Mouse (Mus musculus): ENCODE results near the gene Gpi1. TPM values are rescaled to one million over a fixed set of nuclear protein-coding genes. Genes with fewer than 3 reads are reported as not detected.
"Not testable (repeated sequence)": the region's sequence is repeated elsewhere in the genome, so short reads cannot be mapped to it uniquely, and the experiment has no call there.

Gpi1 gene
- polyA plus RNA-seq, 1 experiment from 2014 or later: 421 TPM

DNA sequence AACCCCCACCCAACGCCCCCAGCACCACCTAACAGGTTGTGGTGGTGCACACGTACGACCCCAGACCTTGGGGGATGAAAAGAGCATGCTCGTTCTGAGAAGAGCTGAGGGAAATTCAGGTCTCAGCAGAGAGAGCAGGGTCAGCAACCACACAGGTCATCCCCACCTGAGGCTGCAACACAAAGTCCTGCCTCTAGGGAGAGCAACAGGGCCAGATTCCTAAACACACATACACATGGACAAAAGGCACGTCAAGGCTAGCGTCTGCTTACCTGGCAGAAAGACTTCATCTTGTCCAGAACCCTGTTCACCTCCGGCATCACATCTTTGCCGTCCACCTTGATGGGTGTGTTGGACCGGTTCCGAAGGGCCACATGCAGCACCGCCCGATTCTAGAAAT lies 3.3 kb downstream of the Gpi1 start:
- H3K4me1 ChIP-seq (replicated peaks): peaks cover 28% of the 10 kb centered on the region
- H3K4me3 ChIP-seq (replicated peaks): no peak overlapping the region
- no peak overlapping the region for H3K9ac ChIP-seq
- H3K27me3 ChIP-seq (replicated peaks): no peaks in the 10 kb centered on the region
- no peaks in the 10 kb centered on the region for H3K9me3 ChIP-seq
- peaks cover 33% of the 10 kb centered on the region for H3K36me3 ChIP-seq
- 86% methylated on average over 12 of the region's 12 CpGs for WGBS
- ATAC-seq: no peak
- H3K27ac ChIP-seq: no peak overlapping the region
- H3K4me2 ChIP-seq (replicated peaks): peak overlapping the region; percentile 79

DNA sequence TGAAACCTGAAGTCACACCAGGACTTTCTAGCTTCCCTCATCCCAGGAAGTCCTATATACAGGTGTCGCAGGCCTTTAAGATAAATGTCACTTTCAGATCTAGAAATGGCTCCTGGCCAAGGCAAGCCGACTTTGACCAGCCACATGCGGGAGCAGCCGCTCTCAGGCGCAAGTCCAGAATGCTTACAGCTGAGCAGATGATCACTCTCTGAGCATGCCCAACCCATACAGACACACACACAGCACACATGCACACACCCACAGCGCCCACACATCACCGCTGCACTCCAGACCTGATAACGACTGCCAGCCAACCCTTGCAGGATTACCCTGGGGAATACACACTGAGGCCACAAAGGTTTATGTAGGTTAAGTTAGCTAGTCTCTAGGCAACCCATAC lies 4.0 kb downstream of the Gpi1 start:
- peak; percentile 26 for ATAC-seq
- Histone ChIP-seq H3K4me3 (replicated peaks) (no peak overlapping the region; the same call in 1 of the 2 replicates), H3K4me2 (replicated peaks) (peak overlapping the region; percentile 79), H3K9me3 (no peaks in the 10 kb centered on the region), H3K27ac (no peak overlapping the region), H3K4me1 (replicated peaks) (peaks cover 28% of the 10 kb centered on the region), H3K9ac (no peak overlapping the region), H3K27me3 (replicated peaks) (no peaks in the 10 kb centered on the region), H3K36me3 (peaks cover 39% of the 10 kb centered on the region)
- 58% methylated on average over 8 of the region's 8 CpGs for WGBS

DNA sequence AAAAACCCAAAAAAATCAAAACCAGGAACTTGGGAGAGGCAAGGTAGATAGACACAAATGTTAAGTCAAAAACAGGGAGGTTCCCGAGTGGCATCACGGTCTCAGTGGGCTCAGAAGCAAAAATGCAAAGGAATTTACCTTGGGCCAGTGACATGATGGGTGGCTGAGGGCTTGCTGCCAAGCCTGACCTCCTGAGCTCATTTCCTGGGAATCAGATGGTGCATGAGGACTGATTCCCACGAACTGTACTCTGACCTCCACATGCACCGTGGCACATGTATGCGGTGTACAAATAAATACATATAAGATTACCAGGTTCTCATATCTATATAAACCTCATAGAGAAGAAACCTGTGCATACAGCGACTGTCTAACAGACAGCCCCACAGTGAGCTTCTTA lies 5.8 kb downstream of the Gpi1 start:
- 93% methylated on average over 6 of the region's 6 CpGs for WGBS
- no peaks in the 10 kb centered on the region for H3K9me3 ChIP-seq
- H3K36me3 ChIP-seq: peaks cover 52% of the 10 kb centered on the region
- H3K4me1 ChIP-seq (replicated peaks): peaks cover 25% of the 10 kb centered on the region
- no peak overlapping the region for H3K9ac ChIP-seq
- no peak overlapping the region for H3K4me3 ChIP-seq (replicated peaks)
- no peak for ATAC-seq
- H3K27ac ChIP-seq: no peak overlapping the region
- no peak overlapping the region for H3K4me2 ChIP-seq (replicated peaks)
- H3K27me3 ChIP-seq (replicated peaks): no peaks in the 10 kb centered on the region

DNA sequence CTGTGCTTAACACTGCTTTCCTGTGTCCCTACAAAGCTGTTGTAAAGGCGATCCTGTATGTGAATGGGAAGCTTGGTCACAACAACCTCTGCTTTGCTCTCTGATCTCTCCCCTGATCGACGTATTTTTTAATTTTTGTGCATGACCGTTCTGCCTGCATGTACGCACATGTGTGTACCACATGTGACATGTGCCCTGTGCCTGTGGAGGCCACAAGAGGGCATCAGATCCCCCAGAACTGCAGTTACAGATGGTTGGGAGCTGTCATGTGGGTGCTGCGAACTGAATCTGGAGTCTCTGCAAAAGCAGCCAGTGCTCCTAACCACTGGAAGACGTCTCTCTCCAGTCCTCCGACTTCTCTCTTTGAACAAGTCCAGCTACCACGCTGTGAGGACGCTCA lies 7.8 kb downstream of the Gpi1 start:
- Histone ChIP-seq H3K4me1 (replicated peaks) (peaks cover 17% of the 10 kb centered on the region), H3K4me3 (replicated peaks) (no peak overlapping the region), H3K4me2 (replicated peaks) (no peak overlapping the region), H3K9ac (no peak overlapping the region), H3K9me3 (no peaks in the 10 kb centered on the region), H3K27me3 (replicated peaks) (no peaks in the 10 kb centered on the region), H3K36me3 (peaks cover 67% of the 10 kb centered on the region), H3K27ac (no peak overlapping the region)
- WGBS: 96% methylated on average over 10 of the region's 10 CpGs
- ATAC-seq: no peak

DNA sequence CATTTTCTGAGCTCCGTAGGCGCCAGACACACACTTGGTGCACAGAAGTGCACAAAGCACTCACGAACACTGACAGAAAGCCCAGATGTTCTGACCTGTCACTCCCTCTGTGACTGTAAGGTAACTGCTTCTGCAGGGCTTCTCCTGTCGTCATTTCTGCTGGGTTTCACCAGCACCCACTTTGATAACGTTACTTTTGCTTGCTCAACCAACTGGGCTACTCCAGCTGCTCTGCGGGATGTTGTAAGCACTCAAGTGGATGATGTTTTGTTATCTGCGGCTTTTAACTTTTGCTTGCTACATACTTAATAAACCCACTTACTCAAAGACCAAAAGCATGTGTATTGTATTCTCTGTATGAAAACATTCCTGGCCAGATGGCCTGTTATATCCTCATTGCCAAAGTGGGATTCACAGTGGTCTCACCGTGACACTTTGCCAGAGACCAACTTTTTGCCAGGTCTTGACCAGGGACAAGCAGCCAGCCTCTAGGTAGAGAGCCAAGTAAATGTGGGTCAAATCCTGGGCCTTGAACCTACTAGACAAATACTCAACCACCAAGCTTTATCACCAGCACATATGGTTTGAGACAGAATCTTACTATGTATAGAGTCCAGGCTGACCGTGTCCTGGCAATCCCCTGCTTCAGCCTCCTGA lies 8.4 kb downstream of the Gpi1 start:
- H3K9me3 ChIP-seq: no peaks in the 10 kb centered on the region
- H3K27me3 ChIP-seq (replicated peaks): no peaks in the 10 kb centered on the region
- 92% methylated on average over 9 of the region's 9 CpGs for WGBS
- H3K36me3 ChIP-seq: peaks cover 71% of the 10 kb centered on the region
- H3K4me2 ChIP-seq (replicated peaks): no peak overlapping the region
- H3K9ac ChIP-seq: no peak overlapping the region
- ATAC-seq: no peak
- no peak overlapping the region for H3K4me3 ChIP-seq (replicated peaks)
- no peak overlapping the region for H3K27ac ChIP-seq
- peaks cover 12% of the 10 kb centered on the region for H3K4me1 ChIP-seq (replicated peaks)

DNA sequence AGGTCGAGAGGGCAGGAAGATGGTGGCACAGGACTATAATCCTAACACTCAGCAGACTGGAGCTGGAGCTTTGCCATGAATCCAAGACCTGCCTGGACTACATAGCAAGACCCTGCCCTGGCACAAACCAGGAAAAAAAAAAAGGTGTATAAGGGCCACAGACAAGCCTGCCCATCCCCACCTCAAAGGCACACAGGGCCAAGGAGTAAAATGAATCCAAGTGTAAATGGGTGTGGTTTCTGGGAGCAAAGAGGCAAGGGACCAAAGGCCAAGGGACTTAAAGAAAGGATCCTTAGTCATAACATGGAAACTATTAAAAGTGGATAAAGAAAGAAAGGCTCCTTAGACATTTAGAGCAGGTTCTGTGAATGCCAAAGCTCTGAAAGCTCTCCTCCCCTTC lies 11.6 kb downstream of the Gpi1 start:
- ATAC-seq: 0 out of 2 replicates have a peak, but pooled peaks have one; percentile 32

DNA sequence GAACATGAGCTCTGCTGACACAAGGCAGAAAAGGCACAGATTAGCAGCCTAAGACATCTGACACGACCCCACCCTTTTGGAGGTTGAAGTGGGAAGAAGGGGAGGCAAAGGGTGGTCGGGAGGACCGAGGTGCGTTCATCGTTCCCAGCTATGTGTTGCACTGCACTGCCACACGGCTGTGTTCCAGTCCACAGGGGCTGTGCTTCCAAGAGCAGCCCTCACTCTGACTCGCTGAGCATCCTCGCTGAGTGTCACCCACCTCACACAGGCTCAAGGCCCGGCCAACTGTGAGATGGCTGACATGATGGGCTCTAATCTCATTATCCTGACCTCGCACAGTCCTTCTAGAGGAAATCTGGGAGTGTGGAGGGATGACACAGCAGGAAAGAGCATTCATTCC lies 13.7 kb downstream of the Gpi1 start:
- Histone ChIP-seq H3K27ac (no peak overlapping the region), H3K36me3 (peaks cover 78% of the 10 kb centered on the region)
- 91% methylated on average over 10 of the region's 10 CpGs for WGBS

More for the DNA sequence above, 11.6 kb downstream of the Gpi1 start:
- Histone ChIP-seq H3K27me3 (replicated peaks) (no peaks in the 10 kb centered on the region), H3K4me2 (replicated peaks) (no peak overlapping the region), H3K27ac (no peak overlapping the region), H3K9me3 (no peaks in the 10 kb centered on the region), H3K4me3 (replicated peaks) (no peak overlapping the region), H3K4me1 (replicated peaks) (0 out of 2 replicates have a peak, but pooled peaks cover 4% of the 10 kb centered on the region), H3K36me3 (peaks cover 81% of the 10 kb centered on the region), H3K9ac (no peak overlapping the region)
- 61% methylated on average over 1 of the region's 1 CpGs for WGBS

DNA sequence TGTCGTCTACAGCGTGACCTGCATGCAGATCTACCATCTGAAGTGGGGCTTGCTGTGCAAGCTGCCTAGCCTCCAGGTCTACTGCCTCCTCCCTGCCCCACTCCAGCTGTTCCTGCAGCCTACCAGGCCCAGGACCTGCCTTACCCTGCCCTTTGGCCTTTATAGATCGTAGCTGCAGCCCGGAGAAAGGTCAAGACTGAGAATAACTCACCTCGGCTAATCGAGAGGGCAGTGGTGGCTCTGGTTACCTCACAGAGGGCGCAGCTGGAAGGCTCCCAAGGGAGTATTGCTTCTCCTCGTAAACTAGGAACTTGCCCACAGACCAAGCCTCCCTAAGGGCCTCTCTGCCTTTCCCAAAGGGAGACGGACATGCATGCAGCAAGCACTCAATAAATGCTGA lies 14.7 kb downstream of the Gpi1 start:
- WGBS: 83% methylated on average over 9 of the region's 9 CpGs
- H3K4me2 ChIP-seq (replicated peaks): no peak overlapping the region
- H3K36me3 ChIP-seq: peaks cover 80% of the 10 kb centered on the region
- no peaks in the 10 kb centered on the region for H3K27me3 ChIP-seq (replicated peaks)
- H3K4me1 ChIP-seq (replicated peaks): 0 out of 2 replicates have a peak, but pooled peaks cover 4% of the 10 kb centered on the region
- no peak overlapping the region for H3K9ac ChIP-seq
- no peaks in the 10 kb centered on the region for H3K9me3 ChIP-seq
- no peak overlapping the region for H3K27ac ChIP-seq
- 0 out of 2 replicates have a peak, but pooled peaks have one; percentile 6 for ATAC-seq
- no peak overlapping the region for H3K4me3 ChIP-seq (replicated peaks)

More for the DNA sequence above, 13.7 kb downstream of the Gpi1 start:
- H3K4me1 ChIP-seq (replicated peaks): 0 out of 2 replicates have a peak, but pooled peaks cover 4% of the 10 kb centered on the region
- H3K27me3 ChIP-seq (replicated peaks): no peaks in the 10 kb centered on the region
- H3K9me3 ChIP-seq: no peaks in the 10 kb centered on the region
- H3K9ac ChIP-seq: no peak overlapping the region
- H3K4me3 ChIP-seq (replicated peaks): no peak overlapping the region
- no peak overlapping the region for H3K4me2 ChIP-seq (replicated peaks)
- no peak for ATAC-seq

DNA sequence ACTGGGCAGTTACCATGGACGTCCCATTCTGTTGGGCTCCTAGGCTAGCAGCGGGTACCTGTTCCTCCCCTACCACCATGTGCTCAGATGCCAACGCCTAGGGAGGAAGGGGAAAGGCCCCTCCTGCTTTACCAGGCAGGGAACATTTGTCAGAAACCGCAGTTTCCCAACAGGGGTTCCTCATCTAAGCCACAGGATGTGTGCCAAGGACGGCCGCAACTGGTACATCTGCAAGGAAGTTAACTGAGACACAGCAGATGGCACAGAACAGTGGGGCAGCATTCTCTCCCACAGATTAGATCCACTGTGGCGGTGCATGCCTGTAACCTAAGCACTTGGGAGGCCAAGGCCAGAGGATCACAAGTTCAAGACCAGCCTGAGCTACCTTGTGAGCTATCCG lies 15.5 kb downstream of the Gpi1 start:
- no peak overlapping the region for H3K9ac ChIP-seq
- H3K9me3 ChIP-seq: no peaks in the 10 kb centered on the region
- ATAC-seq: no peak
- no peak overlapping the region for H3K4me3 ChIP-seq (replicated peaks)
- no peaks in the 10 kb centered on the region for H3K27me3 ChIP-seq (replicated peaks)
- H3K36me3 ChIP-seq: peaks cover 80% of the 10 kb centered on the region
- 91% methylated on average over 8 of the region's 8 CpGs for WGBS
- no peak overlapping the region for H3K27ac ChIP-seq
- 0 out of 2 replicates have a peak, but pooled peaks cover 4% of the 10 kb centered on the region for H3K4me1 ChIP-seq (replicated peaks)
- H3K4me2 ChIP-seq (replicated peaks): no peak overlapping the region

DNA sequence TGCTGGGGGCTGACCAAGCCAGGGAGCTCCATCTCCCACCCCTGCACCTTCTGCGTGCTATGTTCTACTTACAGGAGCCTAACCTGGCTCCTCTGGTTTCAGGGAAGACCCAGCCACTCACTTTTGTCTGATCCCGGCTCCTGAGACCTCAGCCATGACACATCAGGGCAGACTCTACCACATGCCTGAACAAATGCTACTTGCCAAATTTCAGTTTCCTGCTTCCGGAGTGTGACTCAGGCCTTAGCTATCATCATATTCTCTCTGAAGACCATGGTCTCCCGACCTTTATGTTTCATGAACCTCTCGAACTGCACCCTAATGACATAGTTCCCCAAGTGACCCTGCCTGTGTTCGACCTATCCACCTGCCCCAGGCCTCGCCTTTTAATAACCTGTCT lies 16.9 kb downstream of the Gpi1 start:
- ATAC-seq: no peak
- Histone ChIP-seq H3K27ac (no peak overlapping the region), H3K36me3 (peaks cover 78% of the 10 kb centered on the region), H3K27me3 (replicated peaks) (no peaks in the 10 kb centered on the region), H3K9me3 (no peaks in the 10 kb centered on the region), H3K9ac (no peak overlapping the region), H3K4me3 (replicated peaks) (no peak overlapping the region), H3K4me2 (replicated peaks) (no peak overlapping the region), H3K4me1 (replicated peaks) (no peaks in the 10 kb centered on the region)
- 91% methylated on average over 7 of the region's 7 CpGs for WGBS

DNA sequence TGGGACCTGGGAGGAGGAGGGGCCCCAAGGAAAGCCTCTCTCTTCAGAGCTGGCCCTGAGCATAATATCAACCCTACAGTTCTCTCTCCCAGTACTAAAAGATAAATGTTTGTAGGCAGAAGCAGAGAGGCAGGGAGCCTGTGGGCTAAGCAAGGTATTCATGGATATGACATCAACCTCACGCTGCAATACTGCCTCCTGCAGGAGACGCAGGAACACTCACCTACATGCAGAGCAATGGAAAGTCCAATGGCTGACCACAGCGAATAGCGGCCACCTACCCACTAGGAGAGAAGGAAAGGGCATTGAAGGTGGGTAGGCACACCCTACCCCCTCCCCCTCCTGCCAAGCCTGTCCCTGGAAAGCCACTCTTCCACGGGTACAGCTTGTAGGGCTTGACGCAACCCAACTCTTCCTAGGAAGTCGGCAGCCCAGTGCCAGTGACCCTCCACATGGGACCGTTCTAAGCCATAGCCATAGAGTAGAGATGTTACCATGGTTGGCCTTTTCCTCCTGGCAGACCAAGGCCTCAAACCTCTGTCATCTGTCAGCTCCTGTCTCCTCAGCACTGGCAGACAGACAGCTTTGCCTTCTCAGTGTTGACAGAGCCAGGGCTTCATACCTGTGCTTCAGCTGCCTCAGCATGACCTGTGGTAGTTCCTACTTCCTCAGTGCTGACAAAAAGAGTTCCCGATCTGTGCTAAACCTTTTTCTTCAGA lies 21.9 kb downstream of the Gpi1 start:
- H3K27ac ChIP-seq: no peak overlapping the region
- no peaks in the 10 kb centered on the region for H3K4me1 ChIP-seq (replicated peaks)
- no peaks in the 10 kb centered on the region for H3K27me3 ChIP-seq (replicated peaks)
- no peak overlapping the region for H3K9ac ChIP-seq
- no peaks in the 10 kb centered on the region for H3K9me3 ChIP-seq
- H3K4me3 ChIP-seq (replicated peaks): no peak overlapping the region
- H3K36me3 ChIP-seq: peaks cover 77% of the 10 kb centered on the region
- no peak overlapping the region for H3K4me2 ChIP-seq (replicated peaks)
- no peak for ATAC-seq
- WGBS: 91% methylated on average over 9 of the region's 9 CpGs

DNA sequence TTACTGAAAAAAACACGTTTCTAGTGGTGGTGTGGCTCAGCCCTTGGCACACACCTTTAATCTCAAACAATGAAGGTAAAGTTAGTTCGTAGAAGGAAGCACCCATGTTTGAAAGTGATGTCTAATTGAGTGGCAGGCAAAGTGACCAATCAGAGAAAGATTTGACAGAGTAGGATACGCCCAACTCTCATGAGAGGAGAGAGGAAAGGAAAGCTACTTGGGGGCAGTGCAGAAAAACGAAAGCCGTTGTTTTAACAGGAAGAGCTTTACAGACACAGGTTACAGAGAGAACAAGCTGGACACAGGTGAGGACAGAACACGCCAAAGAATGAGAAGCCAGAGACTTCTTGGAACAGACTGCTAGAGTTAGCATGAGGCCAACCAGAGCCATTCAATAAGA lies 23.8 kb downstream of the Gpi1 start:
- no peak overlapping the region for H3K9ac ChIP-seq
- H3K4me3 ChIP-seq (replicated peaks): no peak overlapping the region
- no peaks in the 10 kb centered on the region for H3K27me3 ChIP-seq (replicated peaks)
- peaks cover 78% of the 10 kb centered on the region for H3K36me3 ChIP-seq
- H3K4me1 ChIP-seq (replicated peaks): no peaks in the 10 kb centered on the region
- no peak overlapping the region for H3K4me2 ChIP-seq (replicated peaks)
- H3K9me3 ChIP-seq: no peaks in the 10 kb centered on the region
- WGBS: 94% methylated on average over 6 of the region's 6 CpGs
- no peak overlapping the region for H3K27ac ChIP-seq
- no peak for ATAC-seq

DNA sequence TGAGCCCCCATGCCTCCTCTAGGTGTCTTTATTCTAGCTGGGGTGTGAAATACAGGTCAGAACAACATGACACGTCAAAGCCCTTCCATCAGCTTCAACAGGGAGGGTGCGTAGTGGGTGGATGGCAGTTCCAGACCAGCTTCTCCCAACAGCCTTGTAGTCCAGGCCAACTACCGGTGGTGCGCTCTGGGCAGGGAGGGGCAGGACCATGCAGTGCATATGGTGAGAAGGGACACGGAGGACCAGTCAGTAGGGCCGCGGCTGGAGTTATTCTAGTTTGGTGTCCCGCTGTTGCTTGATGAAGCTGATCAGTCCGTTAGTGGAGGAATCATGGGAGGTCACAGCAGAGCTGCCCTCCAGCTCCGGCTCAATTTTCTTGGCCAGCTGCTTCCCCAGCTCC lies 28.0 kb downstream of the Gpi1 start:
- H3K36me3 ChIP-seq: peaks cover 52% of the 10 kb centered on the region

More for the DNA sequence above, 28.0 kb downstream of the Gpi1 start:
- ATAC-seq; H3K4me2 ChIP-seq (replicated peaks); H3K9me3 ChIP-seq; H3K27ac ChIP-seq; H3K4me3 ChIP-seq (replicated peaks); H3K4me1 ChIP-seq (replicated peaks); H3K9ac ChIP-seq; H3K27me3 ChIP-seq (replicated peaks): not testable (repeated sequence)
- WGBS: 94% methylated on average over 10 of the region's 10 CpGs

Measured in intestine, embryonic 15.5 days (tissue).